Mouse (Mus musculus) testis, adult 2 months (tissue): ENCODE data around the gene Lrch3.

ENCODE experiments used
- CTCF ChIP-seq: fragments of 200-500 bp; IDR thresholded peaks from 2 replicates; pipeline ENCODE4 v1.5.1; 2012; ENCODE audit warnings: low read depth, mild to moderate bottlenecking, inconsistent platforms, low read length, moderate library complexity; ENCODE audit not compliant: control insufficient read depth, insufficient read depth, insufficient replicate concordance
- POLR2A ChIP-seq: fragments of 200-500 bp; IDR thresholded peaks from 2 replicates; pipeline ENCODE4 v1.6.1; 2012; ENCODE audit warnings: low read depth, mild to moderate bottlenecking, inconsistent platforms, low read length, moderate library complexity; ENCODE audit not compliant: control insufficient read depth

- TF ChIP-seq POLR2A = no peak
- no peak for TF ChIP-seq CTCF
These were observed 39.9 kb downstream of the Lrch3 start for GRCm38 (mm10) chr16:32953806-32954205.
